Mouse (Mus musculus): ENCODE results near the gene Gm16253.
"Not testable (repeated sequence)": the region's sequence is repeated elsewhere in the genome, so short reads cannot be mapped to it uniquely, and the experiment has no call there.

DNA sequence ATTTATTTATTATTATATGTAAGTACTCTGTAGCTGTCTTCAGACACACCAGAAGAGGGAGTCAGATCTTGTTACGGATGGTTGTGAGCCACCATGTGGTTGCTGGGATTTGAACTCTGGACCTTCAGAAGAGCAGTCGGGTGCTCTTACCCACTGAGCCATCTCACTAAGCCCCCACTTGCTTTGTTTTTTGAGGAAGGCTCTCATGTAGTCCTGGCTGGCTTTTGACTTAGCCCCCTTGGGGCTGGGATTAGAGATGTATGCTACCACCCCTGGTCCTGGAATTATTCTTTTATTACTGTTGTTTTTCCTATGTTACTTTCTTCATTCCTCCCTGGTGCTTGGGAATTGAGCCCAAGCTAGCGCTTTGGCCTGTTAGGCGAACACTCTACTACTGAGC is 29.2 kb downstream of the Gm16253 start:
- not testable (repeated sequence) for TF ChIP-seq CTCF (IDR thresholded peaks at IDR 0.05; ENCODE audit: borderline replicate concordance, extremely low read depth, insufficient read depth, insufficient read length); POLR2A (IDR thresholded peaks at IDR 0.05; ENCODE audit: borderline replicate concordance, extremely low read depth, insufficient read depth, insufficient read length, poor library complexity, severe bottlenecking)

Data from brain, embryonic 14.5 days (tissue).